Mouse (Mus musculus): ENCODE measurements around the gene Psmd5. TPM values are rescaled to one million over a fixed set of nuclear protein-coding genes. Genes with fewer than 3 reads are reported as not detected.
"Not testable (repeated sequence)": the region's sequence is repeated elsewhere in the genome, so short reads cannot be mapped to it uniquely, and the experiment has no call there.

Gene Psmd5
- total RNA-seq, 2 experiments from 2014 or later: 38.4 to 44.6 TPM

- DNase-seq: no peak
Measured at GRCm38 (mm10) chr2:34827591-34827990, 47.2 kb downstream of the Psmd5 start.

- no peak for DNase-seq
Measured at GRCm38 (mm10) chr2:34826460-34827231, 48.1 kb downstream of the Psmd5 start.

GRCm38 (mm10) chr2:34825827-34826459, 48.8 kb downstream of the Psmd5 start, which contains the start of gene Fbxw2:
Fbxw2 (minus strand) TSS chr2:34826311.
- peak; percentile 95 to 97 for DNase-seq

DNA sequence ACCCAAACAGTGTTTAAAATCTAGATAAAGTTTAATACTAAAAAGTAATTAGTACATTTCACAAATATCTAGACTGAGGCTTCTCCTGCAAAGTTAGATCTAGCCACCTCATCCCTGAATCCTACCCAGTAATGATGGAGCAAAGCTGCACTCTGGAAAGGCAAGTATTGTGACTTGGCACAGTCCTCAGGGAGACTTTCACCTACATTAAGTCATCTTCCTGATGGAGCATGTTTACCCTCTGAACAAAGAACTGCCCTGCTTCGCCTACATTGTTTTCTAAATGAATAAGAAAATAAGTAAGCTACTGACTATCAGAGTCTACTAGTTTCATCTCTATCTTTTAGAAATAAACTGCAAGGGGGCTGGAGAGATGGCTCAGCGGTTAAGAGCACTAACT, 56.3 kb downstream of the Psmd5 start:
- no peak for DNase-seq

- DNase-seq: not testable (repeated sequence)
Measured at GRCm38 (mm10) chr2:34815893-34816292, 58.9 kb downstream of the Psmd5 start.

- no peak for DNase-seq
Measured at GRCm38 (mm10) chr2:34812706-34813105, 62.1 kb downstream of the Psmd5 start.

- no peak for DNase-seq
Measured at GRCm38 (mm10) chr2:34810775-34811174, 64.0 kb downstream of the Psmd5 start.

DNA sequence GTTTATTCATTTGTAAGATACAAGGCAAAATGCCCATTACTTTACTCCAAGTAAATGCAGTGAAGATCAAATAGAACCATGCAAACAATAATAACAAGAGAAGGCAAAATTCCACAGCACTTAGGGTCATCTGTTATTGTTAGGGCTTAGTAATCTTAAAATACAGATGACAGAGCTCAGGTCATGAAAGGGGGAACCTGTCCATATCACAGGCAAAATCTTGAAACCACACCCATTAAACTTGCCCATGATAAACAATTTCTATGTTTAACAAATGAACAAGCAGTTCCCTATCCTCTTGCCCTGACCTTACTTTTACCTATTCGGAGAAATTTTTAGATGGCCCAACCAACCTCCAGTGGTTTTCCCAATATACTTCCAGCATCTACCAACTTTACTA, 65.2 kb downstream of the Psmd5 start:
- no peak for DNase-seq

DNA sequence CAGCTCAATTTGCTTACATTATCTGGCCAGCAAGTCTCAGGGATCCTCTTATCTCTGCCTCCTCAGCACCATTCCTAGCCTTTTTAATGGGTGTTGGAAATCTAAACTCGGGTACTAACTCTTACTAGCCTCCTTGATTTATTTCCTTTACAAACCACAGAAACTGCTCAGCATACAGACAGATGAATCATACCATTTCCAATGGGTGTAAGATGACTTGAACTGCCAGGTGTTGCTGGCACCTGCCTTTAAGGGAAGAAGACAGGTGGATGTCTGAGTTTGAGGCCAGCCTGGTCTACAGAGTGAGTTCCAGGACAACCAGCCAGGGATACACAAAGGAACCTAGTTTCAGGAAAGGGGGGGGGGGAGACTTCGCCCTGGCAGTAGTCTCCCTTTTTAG, 66.7 kb downstream of the Psmd5 start:
- no peak for DNase-seq

GRCm38 (mm10) chr2:34805364-34805950, 69.3 kb downstream of the Psmd5 start:
- no peak for DNase-seq

- DNase-seq: no peak
Measured at GRCm38 (mm10) chr2:34804815-34805214, 70.0 kb downstream of the Psmd5 start.

- no peak for DNase-seq
Measured at GRCm38 (mm10) chr2:34804172-34804571, 70.6 kb downstream of the Psmd5 start.

DNA sequence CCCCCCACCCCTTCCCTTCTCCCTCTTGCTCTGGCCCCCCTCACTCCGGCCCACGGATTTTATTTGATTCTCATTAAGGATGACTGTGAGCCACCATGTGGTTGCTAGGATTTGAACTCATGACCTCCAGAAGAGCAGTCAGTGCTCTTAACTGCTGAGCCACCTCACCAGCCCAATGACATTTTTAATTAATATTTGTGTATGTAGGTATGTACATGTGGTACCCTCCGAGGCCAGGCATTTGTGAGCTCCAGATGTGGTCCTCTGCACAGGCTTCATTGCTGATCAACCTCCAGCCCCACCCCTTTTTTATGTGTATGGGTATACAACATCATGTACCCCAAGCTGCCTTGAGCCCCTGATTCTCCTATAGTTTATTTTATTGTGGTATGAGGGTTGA, 71.0 kb downstream of the Psmd5 start:
- DNase-seq: no peak

DNA sequence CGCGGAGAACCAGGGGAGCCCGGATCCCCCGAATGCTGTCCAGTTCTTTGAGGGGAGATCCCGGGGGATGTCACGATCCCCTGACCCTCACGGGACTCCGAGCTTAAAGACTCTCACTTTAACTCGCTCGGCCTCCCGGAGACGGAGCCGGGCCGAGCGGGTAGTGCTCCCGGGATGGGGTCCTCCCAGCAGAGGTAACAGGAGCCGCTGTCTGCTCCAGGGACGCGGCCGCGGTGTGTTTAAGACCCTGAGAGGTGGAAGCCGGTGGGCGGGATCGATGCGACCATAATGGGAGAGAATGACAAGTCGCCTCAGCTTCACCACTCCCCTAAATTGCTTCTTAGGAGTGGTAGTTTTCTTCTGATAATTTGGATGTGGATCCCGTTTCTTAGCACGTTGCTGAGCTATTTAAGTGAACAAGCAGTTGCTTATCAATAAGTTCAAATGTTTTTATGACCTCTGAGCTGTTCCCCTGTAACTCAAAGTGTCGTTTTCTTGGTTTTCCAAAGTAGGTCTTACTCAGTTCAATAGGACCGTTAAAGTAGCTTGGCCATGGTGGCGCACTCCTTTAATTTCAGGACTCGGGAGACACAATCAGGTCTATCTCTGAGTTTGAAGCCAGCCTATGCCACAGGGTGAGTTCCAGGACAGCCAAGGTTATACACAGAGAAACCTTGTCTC, 72.1 kb downstream of the Psmd5 start:
- DNase-seq: peak; percentile 29 to 43

- peak; percentile 97 for DNase-seq
Measured at GRCm38 (mm10) chr2:34801516-34802482, 73.0 kb downstream of the Psmd5 start.

GRCm38 (mm10) chr2:34800371-34800770, 74.4 kb downstream of the Psmd5 start:
- DNase-seq: no peak

Other genes starting within 250 kb of the Psmd5 start
- 10 to 100 TPM; 57.9 to 62.0 TPM for gene Gapvd1, start 119.7 kb downstream of the Psmd5 start, total RNA-seq (2021)
- 100 to 1,000 TPM; 651 to 795 TPM for gene Hspa5, start 103.0 kb downstream of the Psmd5 start, total RNA-seq (2021)
- 10 to 100 TPM; 27.6 to 29.7 TPM for gene Rabepk, start 75.1 kb downstream of the Psmd5 start, total RNA-seq (2021)
- gene Fbxw2, start 48.7 kb downstream of the Psmd5 start, total RNA-seq (2021): 10 to 100 TPM; 71.5 to 71.6 TPM
- not detected for gene Gm34653, start 42.0 kb downstream of the Psmd5 start, total RNA-seq (2021)
- under 1 TPM; 0.20 to 0.86 TPM for gene Cutal, start 572 bp downstream of the Psmd5 start, total RNA-seq (2021)
- 1 to 10 TPM; 2.2 to 2.4 TPM for gene Phf19, start 39.1 kb upstream of the Psmd5 start, total RNA-seq (2021)
- gene Traf1, start 86.8 kb upstream of the Psmd5 start, total RNA-seq (2021): 1 to 10 TPM; 1.3 to 2.2 TPM
- under 1 TPM in 1 of 2 experiments, not detected in 1; 0.83 TPM for gene Hc, start 186.5 kb upstream of the Psmd5 start, total RNA-seq (2021)
- gene AI182371, start 226.6 kb upstream of the Psmd5 start, total RNA-seq (2021): under 1 TPM; 0.26 to 0.40 TPM
- 10 to 100 TPM; 12.0 to 14.6 TPM for gene Cntrl, start 234.5 kb upstream of the Psmd5 start, total RNA-seq (2021)